Mouse (Mus musculus): Measurements from ENCODE around the gene Slc16a5.
A peak's percentile ranks its signal among the peaks of the same experiment; 100 is the strongest.

The Slc16a5 gene

DNA sequence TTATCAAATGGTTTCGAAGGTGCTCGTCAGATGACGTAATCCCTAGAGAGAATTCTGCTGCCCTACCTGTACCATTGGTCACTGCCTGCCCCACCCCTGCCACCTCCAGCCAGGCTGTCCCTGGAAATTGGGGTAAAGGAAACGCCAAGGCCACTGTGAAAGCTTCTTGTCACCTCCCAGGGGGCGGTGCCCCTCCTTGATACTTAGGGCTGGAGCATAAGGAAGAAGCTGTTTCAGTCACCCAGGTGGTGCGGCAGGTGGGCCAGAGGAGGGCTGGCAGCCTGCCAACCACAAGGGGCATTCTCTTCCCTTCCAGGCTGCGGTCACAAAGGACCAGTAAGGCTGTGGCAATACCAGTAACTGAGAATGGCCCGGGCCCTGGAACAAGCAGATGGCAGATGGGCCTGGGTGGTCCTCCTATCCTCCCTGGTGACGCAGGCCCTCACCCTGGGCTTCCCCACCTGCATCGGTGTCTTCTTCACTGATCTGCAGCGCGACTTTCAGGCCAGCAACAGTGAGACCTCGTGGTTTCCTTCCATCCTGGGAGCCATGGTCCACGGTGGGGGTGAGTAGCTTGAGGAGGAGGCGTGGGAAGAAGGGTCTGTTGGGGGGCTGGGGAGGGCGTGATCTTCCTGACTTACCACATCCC lies at the start of gene Slc16a5:
TSS of gene Slc16a5 (plus strand) at position 232 of the 649 bp plus-strand sequence.
- no peak for DNase-seq

DNA sequence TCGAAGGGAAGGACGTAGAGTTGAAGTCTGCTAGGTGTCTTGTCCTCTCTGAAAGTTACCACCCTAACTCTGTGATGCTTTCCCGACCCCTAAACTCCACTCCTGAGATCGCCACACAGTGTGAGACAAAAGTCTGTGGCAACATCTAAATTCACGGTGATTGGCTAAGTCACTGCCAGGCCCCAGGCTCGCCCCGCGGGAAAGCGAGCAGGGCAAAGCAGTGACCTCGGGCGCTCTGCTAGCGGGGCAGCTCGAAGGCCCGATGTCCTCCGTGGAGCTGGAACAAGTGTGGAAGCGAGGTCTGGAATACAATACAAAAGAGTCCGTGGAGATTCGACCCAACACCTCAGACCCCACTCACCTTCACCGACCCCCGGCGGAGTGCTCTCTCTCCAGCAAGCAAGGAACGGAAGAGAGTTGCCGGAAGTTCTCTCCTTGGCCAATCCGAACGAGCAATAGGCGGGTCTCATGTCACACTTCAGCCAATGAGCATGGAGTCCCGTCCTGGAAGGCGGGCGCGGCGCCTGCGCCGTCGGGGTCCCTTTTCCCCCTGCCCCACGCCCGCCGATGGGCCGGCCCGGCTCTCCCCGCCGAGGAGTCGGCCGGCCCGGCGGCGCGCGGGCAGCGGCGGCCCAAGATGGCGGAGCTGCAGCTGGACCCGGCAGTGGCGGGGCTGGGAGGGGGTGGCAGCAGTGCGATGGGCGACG lies 42.6 kb upstream of the Slc16a5 start, which contains the start of the genes Atp5h and Kctd2:
TSS of gene Atp5h (minus strand) at position 432 of the 707 bp plus-strand sequence.
TSS of gene Kctd2 (plus strand) at position 598 of the 707 bp plus-strand sequence.
- DNase-seq, result peak; percentile 94

DNA sequence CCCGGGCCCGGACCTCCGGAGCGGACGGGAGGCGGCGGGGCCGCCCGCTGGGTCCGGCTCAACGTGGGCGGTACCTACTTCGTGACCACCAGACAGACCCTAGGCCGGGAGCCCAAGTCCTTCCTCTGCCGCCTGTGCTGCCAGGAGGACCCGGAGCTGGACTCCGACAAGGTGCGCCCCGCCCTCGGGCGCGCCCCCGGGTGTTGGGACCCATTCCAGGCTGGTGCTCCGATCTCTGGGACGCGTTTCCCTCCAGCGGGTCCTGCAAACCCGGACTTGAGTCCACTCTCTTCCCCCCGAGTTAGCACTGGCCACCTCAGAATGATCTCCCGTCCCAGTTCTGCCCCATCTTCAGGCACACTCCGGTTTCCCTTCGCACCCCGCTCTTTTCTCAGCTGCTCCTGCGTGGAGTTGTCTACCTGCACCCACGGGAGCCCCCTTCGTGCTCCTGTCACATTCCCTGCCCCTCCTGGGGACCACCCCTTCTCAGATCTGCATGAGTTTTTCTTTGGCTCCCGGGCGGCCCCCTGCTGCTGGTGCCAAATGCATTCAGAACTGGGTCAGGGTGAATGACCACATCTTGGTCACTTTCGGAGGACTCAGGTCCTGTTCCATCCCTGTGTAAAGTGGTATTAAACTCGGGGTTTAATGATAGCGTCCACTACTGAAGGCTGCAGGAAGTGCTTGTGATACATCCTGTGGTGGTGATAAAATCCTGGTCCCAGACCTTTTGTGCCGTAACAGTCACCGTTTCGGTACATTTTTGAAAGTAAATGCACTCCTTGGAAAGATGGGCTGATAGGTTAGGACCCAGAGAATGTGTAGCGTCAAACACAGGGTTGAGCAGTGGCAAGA lies 41.7 kb upstream of the Slc16a5 start:
- DNase-seq, result peak; percentile 35 to 39

DNA sequence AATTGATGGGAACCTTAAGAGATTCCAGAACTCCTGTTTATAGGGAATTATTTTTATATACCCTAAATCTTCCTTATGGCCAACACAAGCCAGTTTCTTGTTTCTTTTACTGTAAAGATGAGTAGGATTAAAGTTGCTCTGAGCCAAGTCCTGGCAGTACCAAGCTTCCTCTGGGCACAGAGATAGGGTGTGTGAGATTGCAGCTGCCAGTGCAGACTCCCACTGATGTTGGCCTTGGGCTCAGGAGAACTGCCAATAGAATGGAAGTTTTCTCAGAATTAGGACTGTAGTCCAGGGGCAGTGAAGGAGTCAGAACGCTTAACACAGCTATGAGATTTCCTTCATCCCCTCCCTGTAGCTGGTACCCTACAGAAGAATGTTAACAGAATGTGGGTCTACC lies 40.9 kb upstream of the Slc16a5 start:
- DNase-seq, result no peak

DNA sequence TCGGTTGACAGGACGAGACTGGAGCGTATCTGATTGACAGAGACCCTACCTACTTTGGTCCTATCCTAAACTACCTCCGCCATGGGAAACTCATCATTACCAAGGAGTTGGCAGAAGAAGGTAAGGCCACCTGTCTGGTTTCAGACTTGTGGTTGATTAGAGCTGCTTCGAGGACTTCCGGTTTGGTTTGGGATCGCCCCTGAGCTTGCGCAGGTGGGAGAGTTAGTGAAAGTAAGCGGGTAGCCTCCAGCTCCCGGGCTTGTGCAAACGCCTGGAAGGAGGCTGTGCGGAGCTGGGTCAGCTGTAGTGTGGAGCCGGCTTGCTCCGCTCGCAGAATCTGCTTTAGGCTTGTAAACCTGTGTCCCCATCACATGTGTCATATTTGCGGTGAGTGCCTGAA lies 40.3 kb upstream of the Slc16a5 start:
- DNase-seq, result no peak

DNA sequence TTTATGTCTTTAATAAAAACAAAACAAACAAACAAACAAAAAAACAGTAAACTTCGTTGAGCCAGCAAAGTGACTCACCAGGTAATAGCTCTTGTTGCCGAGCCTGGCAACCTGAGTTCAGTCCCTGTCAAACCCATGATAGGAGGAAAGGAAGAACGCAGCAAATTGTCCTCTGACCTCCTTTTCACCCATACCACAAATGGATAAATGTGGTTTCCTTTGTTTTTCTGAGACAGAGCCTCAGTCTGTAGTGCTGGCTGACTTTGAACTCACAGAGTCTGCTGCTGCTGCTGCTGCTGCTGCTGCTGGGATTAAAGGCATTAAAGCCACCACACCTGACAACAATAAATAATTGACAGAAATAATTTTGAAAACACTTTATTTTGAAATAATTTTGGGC lies 39.2 kb upstream of the Slc16a5 start:
- no peak for DNase-seq

DNA sequence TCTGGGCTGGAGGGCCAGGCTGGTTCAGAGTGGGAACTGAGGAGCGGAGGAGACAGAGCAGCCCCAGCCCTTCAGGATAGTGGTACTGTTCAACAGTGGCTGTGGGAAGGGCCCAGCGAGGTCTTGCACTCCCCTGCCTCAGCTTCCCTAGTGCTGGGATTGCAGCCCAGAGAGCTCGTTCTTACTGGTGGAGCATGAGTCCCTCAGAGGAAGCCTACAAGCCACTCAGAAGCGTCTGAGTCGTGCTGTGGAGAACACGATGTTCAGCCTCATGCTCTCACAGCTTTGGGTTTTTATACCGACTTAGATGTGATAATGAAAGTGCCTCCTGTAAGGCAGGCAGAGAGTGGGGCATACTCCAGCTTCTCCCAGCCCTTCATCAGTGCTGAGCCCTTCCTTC lies 37.6 kb upstream of the Slc16a5 start:
- no peak for DNase-seq

DNA sequence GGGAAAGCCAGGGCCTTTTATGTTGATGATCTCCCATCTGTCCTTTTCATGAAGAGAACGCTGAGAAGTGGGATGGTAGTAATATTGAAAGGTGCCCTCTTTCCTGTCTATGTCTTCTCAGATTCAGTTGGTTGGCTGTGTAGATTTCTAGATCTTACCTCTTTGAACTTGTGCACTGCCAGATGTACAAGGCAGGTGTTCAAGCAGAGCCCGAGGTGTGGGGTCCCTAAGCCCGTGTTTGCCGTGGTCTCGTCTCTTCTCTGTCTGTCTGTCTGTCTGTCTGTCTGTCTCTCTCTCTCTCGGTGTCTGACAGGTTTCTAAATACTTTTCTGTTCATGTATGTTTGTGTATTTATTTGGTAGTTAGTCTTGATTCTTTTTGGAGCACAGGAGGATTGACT lies 36.6 kb upstream of the Slc16a5 start:
- no peak for DNase-seq

DNA sequence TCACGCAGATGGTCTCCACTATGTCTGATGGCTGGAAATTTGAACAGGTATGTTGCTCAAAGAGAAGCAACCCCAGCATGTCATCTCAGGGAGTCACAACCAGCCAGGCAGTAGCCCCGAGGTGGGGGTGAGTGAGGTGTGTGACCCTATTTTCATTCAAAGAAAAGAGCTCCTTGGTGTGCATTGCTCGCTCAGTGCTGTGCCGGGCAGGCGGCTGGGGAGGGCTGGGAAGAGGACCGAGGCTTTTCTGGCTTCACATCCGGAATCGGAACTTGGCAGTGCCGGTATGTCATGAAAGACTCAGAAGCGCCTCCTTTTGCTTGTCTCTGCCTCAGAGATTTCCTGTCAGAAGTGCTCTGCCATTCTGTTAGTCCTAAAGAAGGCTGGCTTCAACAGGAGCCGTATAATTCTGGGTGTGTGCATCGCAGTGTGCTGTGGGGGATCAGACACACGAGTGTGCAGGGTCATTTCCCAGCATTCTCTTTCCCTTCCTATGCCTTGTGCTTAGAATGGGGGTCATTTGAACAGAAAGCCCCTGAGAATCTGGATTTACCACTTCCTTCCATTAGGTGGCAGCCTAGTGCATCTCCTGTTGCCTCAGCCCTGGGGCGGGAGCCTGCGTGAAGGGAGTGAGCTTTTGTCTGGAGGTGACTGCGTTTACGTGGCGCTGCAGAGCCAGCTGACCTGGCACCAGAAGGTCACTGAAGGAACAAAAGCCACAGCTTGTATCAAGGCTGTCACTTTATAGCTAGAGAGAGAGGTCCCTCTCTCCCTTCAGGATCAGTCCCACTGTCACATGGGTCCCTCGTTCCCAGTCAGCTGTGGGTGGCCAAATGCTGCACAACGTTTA lies 34.6 kb upstream of the Slc16a5 start:
- DNase-seq, result peak; percentile 61 to 63

DNA sequence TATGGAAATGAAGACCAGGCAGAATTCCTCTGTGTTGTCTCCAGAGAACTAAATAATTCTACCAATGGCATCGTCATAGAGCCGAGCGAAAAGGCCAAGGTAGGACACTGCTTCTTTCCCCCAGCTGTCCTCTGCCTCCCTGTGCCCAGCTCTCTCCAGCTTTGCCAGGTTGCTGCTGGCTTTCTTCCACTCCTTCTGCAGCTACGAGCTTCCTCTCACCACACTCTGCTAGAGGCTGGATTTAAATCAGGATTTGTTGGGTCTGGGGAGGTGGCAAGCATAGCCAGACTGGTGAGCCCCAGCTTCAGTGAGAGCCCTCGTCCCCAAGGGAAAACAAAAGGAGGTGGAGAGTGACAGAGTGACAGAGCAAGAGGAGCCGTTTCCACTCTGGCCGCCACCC lies 33.0 kb upstream of the Slc16a5 start:
- no peak for DNase-seq

DNA sequence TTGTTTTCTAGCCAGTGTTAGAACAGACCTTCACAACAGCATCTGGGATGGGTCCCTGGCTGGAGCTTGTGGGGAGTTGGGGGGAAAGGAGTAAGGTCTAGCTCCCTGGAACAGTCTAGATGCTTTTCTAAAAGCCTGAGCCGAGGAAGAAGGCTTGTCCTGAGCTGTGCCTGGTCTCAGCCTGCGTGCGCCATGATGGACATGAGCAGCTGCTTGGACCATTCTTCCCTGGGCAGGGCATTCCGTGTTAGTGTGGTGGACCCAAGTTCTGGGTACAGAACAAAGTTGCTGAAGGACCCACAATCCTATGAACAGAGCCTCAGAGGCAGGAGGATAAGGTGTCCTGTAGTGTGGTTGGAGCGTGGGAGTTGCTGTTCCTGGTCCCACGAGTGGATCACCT lies 31.7 kb upstream of the Slc16a5 start:
- no peak for DNase-seq

DNA sequence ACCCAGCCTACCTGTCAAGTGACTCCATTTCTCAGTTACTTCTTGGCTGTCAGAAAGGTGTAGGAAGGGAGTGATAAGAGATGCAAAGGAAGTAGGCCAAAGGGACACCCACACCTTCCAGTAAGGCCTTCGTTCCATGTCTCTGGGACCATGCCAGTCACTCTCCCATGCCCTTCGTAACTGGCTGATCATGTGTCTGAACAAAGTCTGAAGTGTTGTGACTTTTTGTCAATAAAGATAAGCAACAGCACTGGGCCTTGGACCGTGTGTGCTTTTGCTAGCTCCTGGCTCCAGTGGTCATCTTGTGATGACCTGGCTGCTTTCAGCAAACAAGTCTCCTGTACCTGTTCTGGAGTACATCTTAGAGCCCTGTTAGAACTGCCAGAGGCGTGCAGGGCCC lies 29.5 kb upstream of the Slc16a5 start:
- no peak for DNase-seq

DNA sequence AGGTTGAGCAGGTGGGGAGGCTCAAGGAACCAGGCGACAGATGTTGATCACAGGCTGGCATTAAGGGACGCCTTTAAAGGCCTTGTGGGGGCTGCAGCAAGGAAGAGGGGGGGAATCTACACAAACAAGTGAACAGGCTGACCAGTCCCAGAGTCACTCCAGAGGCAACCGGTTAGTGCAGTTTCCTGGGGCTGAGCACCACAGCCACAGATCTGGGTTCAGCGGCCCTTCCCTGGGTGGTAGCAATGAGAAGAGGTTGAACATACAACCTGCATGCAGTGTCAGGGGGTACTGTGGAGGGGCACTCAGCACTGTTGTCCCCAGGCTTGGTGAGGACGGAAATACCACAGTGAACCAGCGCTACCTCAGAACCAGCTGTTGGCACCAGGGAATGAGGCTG lies 28.9 kb upstream of the Slc16a5 start:
- no peak for DNase-seq

DNA sequence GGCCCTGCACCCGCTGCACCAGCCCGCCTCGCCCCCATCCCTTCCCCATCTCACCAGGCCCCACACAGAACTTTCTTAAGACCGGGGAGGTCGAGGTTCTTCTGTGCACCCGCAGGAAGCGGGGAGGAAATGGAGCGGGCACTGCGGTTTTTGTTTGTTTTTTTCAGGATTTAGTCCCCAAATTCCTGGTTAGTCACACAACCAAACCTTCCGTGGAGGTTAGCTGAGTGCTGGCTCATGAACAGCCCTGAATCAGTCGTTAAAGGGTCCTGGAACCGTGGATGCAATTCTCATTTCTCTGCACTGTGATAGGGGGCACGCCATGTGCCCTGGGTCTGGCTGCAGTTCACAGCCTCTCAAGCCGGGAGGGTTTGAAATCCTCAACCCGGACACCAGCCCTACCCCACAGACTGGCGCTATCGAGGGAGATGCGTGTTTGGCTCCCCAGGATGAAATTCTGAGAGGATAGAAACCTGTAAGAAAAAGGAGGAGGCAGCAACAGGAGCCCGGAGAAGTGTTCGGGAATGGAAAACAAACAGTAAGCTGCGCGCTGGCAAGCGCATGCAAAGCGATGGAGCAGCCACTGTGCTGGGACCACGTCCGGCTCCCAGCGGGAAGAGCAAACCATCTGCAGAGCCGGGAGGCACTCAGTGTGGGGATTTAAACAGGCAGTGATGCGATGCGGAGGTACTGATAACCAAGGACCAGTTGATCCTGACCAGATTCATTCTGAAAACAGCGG lies 26.5 kb upstream of the Slc16a5 start:
- DNase-seq, result no peak

DNA sequence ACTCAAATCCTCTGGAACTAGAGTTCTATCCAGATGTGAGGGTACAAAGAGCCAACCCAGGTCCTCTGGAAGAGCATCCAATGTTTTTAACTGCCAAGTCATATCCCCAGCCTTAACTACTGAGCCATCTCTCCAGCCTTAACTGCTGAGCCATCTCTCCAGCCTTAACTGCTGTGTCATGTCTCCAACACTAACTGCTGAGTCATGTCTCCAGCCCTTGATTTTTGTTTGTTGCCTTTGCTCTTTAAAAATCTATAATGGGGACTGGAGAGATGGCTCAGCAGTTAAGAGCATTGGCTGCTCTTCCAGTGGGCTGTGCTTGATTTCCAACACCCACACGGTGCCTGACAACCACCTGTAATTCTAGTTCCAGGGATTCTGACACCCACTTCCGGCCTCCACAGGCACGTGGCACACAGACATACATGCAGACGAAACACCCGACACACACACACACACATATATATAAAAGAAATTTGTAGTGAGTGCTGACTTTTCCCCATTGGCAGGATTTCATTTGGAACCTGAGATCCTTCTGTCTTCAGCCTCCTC lies 24.6 kb upstream of the Slc16a5 start:
- DNase-seq, result no peak

DNA sequence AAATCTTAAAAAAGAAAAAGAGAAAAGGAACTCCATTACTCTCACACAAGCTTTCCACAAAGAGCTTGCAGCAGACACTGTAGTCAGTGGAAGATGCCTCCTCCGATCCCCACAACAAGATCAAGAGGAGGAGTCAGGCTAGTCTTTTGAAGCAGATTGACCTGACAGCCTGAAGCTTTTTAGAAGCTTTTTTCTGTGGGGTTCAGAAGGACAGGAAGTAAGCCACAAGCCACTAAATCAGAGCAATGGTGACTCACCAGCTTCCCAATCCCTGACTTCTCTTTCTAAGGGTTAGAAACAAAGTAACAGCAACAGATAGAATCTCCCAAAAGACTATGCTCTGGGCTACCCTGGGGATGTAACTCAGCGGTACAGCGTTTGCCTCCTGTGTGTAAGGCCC lies 22.9 kb upstream of the Slc16a5 start:
- DNase-seq, result no peak

DNA sequence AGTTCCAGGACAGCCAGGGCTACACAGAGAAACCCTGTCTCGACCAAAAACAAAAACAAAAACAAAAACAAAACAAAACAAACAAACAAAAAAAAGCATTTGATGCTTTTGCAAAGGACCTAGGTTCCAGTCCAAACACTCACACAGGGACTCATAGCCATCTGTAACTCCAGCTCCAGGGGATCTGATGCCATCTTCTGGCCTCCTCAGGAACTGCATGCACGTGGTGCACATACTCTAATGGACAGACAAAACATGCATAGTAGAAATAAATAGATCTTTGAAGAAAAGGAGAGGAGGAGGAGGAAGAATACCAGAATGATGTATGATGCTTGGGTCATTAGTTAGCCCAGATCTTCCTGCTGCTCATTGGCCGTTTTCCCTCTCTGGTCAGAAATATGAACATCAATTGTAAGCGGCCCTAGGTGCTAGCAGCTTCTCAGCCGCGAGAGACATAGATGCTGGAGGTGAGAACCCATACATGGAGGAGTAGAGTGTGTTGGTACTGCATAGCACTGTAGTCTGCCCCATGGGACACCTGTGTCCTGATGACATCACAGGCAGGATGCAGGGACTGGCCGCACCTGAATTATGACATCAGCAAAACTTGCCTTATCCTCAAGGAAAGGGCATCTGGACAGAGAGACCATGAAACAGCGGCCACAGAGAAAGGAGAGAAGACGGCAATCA lies 22.2 kb upstream of the Slc16a5 start, which contains the start of gene Trim80:
TSS of gene Trim80 (plus strand) at position 640 of the 690 bp plus-strand sequence.
- peak; percentile 22 for DNase-seq

DNA sequence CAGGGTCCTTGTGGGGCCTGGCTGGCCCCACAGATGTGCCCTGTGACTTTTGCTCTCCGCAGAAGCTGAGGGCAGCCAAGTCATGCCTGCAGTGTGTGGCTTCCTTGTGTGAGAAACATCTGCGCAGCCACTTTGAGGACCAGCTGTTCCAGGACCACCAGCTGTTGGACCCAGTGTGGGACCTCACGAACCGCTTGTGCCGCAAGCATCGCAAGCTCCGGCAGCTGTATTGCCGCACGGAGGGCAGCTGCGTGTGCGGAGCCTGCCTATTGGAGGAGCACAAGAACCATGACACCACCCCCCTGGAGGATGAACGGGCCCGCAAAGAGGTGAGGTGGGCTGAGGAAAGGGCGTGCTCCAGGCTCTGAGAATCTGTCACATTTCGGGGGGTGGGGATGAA lies 20.9 kb upstream of the Slc16a5 start:
- no peak for DNase-seq

DNA sequence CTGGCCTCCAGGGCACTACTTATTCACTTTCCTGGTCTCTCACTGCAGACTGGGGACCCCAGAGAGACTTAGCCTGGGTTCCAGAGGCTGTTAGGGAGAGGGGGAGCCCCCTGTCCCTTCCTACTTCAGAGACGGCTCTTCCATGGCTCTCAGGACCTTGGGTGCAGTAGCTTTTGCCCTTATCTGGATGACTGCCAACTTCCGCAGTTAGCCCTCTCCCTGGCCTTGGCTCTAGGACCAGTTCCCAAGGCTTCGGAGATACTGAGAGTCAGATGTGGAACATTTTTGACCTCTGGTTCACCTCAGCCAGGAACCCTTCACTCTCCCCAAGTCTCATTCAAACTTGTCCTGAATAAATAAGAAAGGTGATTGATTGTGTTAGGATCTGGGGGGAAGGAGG lies 15.4 kb upstream of the Slc16a5 start:
- no peak for DNase-seq

DNA sequence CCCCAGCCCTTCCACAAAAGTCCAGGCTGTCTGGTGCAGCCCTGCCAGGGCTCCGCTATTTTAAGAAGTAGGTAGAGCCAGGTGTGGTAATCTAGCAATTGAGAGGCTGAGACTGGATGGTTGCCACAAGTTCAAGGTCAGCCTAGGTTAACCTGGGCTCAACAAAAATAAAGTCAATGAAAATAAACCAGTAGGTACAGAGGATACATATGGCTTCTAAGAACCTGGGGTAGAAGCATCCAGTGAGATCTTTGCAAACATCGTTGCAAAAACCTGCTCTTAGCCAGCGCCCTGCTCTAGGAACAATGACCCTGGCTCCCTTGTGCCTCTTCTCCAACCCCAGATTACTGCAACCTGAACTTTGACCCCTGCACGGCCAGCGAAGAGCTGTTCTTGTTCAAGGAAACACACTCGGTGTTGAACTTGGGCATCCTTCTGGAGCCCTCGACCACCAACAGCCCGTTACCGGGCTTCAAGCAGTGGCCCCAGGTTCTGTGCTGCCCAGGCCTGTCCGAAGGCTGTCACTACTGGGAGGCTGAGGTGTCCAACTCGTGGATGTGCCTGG lies 14.9 kb upstream of the Slc16a5 start:
- DNase-seq, result no peak

DNA sequence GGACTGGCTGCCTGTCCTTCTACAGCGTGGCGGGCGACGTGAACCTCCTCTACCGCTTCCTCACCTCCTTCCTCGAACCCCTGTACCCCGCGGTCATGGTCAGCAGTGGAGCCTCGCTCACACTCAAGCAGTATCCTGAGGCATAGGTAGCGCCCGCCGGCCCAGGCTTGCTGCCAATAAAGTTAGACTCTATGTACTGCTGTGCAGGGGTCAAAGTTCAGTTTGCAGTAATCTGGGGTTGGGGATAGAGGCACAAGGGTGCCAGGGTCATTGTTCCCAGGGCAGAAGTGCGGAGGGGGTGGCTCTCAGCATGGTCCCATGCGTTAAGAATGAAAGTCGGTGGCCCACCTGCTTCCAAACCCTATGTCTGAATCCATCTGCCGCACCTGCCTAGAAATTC lies 14.2 kb upstream of the Slc16a5 start:
- DNase-seq, result no peak

Data from B cell, adult 2 months (primary cell).